Mouse (Mus musculus): ENCODE data around the gene Crtc2.

The Crtc2 gene

DNA sequence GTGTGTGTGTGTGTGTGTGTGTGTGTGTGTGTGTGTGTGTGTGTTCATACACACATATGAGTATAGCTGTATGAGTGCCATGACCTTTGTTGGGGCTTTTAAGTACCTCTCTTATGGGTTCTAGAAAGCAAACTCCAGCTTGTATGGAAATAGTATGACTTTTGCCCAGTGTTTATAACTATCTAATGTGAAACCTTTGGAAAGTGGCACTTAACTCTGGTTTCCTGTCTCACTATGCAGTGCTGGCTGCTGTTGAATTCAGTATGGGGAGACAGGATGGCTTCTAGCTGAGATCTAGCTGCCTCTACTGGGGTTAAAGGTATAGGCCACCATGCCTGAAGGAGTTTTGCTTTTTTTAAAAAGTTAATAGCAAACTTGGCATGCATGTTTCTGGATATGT is 55.6 kb downstream of the Crtc2 start:
- no peak for DNase-seq (ENCODE audit: low spot score in 2 of 2)

DNA sequence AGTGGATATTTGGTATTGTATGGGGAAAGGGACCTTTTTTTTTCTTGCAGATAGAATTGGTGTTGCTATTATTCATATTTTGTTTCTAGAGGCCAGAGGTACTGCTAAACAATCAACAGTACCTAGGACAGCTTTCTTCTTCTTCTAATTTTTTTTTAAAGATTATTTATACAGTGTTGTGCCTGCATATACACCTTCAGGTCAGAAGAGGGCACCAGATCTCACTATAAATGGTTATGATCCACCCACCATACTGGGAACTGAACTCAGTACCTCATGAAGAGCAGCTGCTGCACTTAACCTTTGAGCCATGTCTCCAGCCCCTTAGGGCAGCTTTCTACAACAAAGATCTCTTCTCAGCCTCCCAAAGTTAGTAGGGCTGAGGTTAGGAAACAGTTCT is 59.4 kb downstream of the Crtc2 start:
- DNase-seq (ENCODE audit: low spot score in 2 of 2): peak in 1 of 2 experiments; percentile 26

Data from natural killer cell, adult 2 months (primary cell).